Mouse (Mus musculus) liver, embryonic 13.5 days (tissue): ENCODE measurements around the gene Ubtf. TPM values are rescaled to one million over a fixed set of nuclear protein-coding genes. Genes with fewer than 3 reads are reported as not detected.
A peak's percentile ranks its signal among the peaks of the same experiment; 100 is the strongest.

ENCODE experiments used
- ATAC-seq: fragments of 200-750 bp; cut with Nextera tagmentation; 2 replicates; pipeline ENCODE4 v1.8.0; 2017; ENCODE audit warnings: low read depth, mild to moderate bottlenecking, moderate number of reproducible peaks, moderate library complexity
- DNase-seq: peaks from one replicate; pipeline ENCODE4 v3.0.0; 2022
- H3K27ac ChIP-seq: fragments of 300-500 bp; sonication (generic); 2 replicates; pipeline ENCODE4 v1.5.1; 2015; ENCODE audit warnings: moderate library complexity, mild to moderate bottlenecking, inconsistent platforms
- H3K27me3 ChIP-seq: fragments of 300-500 bp; sonication (generic); 2 replicates; pipeline ENCODE4 v1.6.1; 2015; ENCODE audit warnings: mild to moderate bottlenecking, inconsistent platforms
- H3K36me3 ChIP-seq: fragments of 300-500 bp; sonication (generic); 2 replicates; pipeline ENCODE4 v1.6.1; 2015; ENCODE audit warnings: mild to moderate bottlenecking, inconsistent platforms
- H3K4me1 ChIP-seq: fragments of 300-500 bp; sonication (generic); replicated peaks from 2 replicates; pipeline ENCODE4 v1.6.1; 2015; ENCODE audit warnings: inconsistent platforms
- H3K4me2 ChIP-seq: fragments of 300-500 bp; sonication (generic); 2 replicates; pipeline ENCODE4 v1.6.1; 2015; ENCODE audit warnings: inconsistent platforms, mild to moderate bottlenecking, moderate library complexity
- H3K4me3 ChIP-seq: fragments of 300-500 bp; sonication (generic); replicated peaks from 2 replicates; pipeline ENCODE4 v1.5.1; 2015; ENCODE audit warnings: mild to moderate bottlenecking, inconsistent platforms
- H3K9ac ChIP-seq: fragments of 300-500 bp; sonication (generic); 2 replicates; pipeline ENCODE4 v1.6.1; 2015; ENCODE audit warnings: mild to moderate bottlenecking, inconsistent platforms
- H3K9me3 ChIP-seq: fragments of 300-500 bp; sonication (generic); replicated peaks from 2 replicates; pipeline ENCODE4 v1.6.1; 2016; ENCODE audit warnings: inconsistent platforms
- WGBS: fragments of 180-500 bp; shearing (Covaris S2); methylation state at CpG from one replicate; pipeline ENCODE4 v1.1.7; 2015; ENCODE audit not compliant: insufficient replicate concordance; 5-methylcytosine and 5-hydroxymethylcytosine counted together
- polyA plus RNA-seq: library from polyadenylated mRNA; unstranded; fragments of >200 nt; fragmentation: Nextera tagmentation; extraction: Ambion mirVana; gene quantifications from 2 replicates; pipeline ENCODE4 v1.2.1, GENCODE M21; 2015

The Ubtf gene
- polyA plus RNA-seq, 1 experiment from 2014 or later: 70.0 TPM

DNA sequence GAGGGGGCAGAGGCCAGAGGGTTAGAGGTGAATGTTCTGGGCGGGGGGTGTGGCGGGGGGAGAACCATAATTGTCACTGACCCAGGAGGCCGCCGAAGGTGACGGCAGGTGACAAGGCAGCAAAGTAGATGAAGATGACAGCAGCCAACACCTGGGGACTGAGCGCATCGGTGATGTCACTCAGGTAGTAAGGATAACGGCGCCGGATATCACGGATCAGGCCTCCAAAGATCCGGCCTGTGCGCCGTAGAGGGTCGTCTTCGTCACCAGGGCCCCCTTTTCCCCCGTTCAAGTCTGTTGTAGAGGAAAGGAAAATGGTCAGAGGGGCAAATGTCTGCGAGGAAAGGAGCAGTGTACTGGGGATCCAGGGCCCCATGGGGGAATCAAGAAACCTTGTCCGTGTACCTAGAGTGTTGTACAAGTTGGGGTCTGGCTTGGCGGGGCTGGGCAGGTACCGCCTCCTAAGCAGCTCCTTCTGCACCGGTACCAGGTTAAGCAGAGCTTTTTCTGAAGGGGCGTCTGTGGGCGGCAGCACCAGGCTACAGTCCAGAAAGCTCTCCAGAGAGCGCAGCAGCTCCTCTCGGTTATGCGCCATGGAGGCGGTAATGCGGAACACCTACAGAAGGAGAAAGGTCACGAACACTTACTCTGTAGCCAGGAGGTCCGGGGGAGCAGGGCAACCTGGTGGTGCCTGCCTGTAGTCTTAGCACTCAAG, 37.3 kb upstream of the Ubtf start:
- Histone ChIP-seq H3K27ac (peak overlapping the region; percentile 99), H3K4me2 (peak overlapping the region; percentile 87), H3K27me3 (peaks cover 73% of the 10 kb centered on the region), H3K4me1 (peaks cover 98% of the 10 kb centered on the region), H3K9me3 (no peaks in the 10 kb centered on the region), H3K4me3 (peak overlapping the region; percentile 84), H3K36me3 (peaks cover 100% of the 10 kb centered on the region), H3K9ac (peak overlapping the region; percentile 99)
- WGBS: 58% methylated on average over 31 of the region's 31 CpGs
- ATAC-seq (no peak), DNase-seq (no peak)

DNA sequence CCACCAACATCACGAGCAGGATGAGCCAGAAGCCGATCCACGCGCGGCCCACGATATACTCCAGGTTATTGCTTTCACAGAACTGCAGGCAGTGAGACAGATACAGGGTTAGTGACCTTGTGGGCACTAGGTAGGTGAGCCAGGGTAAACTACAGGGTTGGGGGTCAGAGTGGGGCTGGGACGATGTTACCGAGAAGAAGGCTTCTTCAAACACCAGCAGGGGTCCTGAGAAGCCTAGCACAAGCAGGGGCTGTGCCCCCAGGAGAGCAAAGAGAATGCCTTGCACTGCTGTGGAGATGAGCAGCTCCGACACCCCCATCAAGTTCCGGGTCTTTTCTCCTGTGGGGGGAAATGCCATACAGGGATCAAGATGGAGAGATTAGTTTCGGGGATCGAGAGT, 36.6 kb upstream of the Ubtf start:
- Histone ChIP-seq H3K27me3 (peaks cover 72% of the 10 kb centered on the region), H3K27ac (peak overlapping the region; percentile 99), H3K9ac (peak overlapping the region; percentile 99; the same call in 1 of the 2 replicates), H3K4me1 (peaks cover 98% of the 10 kb centered on the region), H3K9me3 (no peaks in the 10 kb centered on the region), H3K4me2 (peak overlapping the region; percentile 87), H3K36me3 (peaks cover 100% of the 10 kb centered on the region), H3K4me3 (peak overlapping the region; percentile 84)
- DNase-seq: no peak
- no peak for ATAC-seq
- WGBS: 78% methylated on average over 12 of the region's 12 CpGs

DNA sequence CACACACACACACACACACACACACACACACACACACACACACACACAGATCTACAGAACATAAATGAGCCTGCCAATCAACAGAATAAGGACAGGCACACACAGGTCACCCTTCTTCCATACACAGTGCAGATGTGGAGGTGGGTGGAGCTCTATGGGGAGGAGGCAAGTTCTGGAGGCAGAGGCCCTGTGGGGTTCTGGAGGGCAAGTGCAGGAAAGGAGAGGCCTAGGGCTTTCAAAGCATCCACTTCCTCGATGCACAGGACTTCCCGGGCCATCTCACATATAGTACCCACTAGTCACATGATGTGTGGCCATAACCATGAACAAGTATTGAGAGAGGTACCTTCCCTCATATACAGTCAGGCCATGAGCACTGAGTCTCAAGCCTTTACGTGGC, 36.0 kb upstream of the Ubtf start:
- Histone ChIP-seq H3K4me3 (peak overlapping the region; percentile 84), H3K27me3 (peaks cover 70% of the 10 kb centered on the region), H3K4me2 (peak overlapping the region; percentile 87), H3K27ac (peak overlapping the region; percentile 99), H3K4me1 (peaks cover 98% of the 10 kb centered on the region), H3K9ac (peak overlapping the region; percentile 99; the same call in 1 of the 2 replicates), H3K9me3 (no peaks in the 10 kb centered on the region), H3K36me3 (peaks cover 100% of the 10 kb centered on the region)
- no peak for DNase-seq
- WGBS: 53% methylated on average over 3 of the region's 3 CpGs
- peak; percentile 30 for ATAC-seq

DNA sequence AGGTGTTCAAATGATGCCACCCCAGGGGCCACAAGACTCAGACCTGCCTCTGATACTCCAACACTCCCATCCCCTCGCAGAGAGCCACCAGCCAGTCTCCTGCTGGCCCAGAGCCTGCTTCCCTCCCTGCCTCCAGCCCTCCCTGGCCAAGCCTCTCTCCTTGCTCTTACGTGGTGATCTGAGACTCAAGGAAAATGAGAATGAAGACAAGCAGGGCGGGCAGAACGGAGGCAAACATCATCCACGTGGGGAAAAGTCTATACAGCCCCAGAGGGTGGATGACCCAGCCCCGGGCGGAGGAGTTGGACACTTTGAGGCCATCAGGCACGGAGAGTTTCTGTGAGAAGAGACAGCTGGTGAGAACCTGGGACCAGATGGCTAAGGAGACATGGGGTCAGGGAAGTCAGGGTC, 33.5 kb upstream of the Ubtf start:
- peak overlapping the region; percentile 80 for H3K27ac ChIP-seq
- H3K4me2 ChIP-seq: peak overlapping the region; percentile 41
- ATAC-seq (no peak), DNase-seq (no peak)
- H3K9me3 ChIP-seq: no peaks in the 10 kb centered on the region
- H3K4me1 ChIP-seq: peaks cover 90% of the 10 kb centered on the region
- H3K36me3 ChIP-seq: peaks cover 98% of the 10 kb centered on the region
- peak overlapping the region; percentile 28 for H3K4me3 ChIP-seq
- peak overlapping the region; percentile 51; the same call in 1 of the 2 replicates for H3K9ac ChIP-seq
- 42% methylated on average over 8 of the region's 8 CpGs for WGBS
- peaks cover 53% of the 10 kb centered on the region for H3K27me3 ChIP-seq

DNA sequence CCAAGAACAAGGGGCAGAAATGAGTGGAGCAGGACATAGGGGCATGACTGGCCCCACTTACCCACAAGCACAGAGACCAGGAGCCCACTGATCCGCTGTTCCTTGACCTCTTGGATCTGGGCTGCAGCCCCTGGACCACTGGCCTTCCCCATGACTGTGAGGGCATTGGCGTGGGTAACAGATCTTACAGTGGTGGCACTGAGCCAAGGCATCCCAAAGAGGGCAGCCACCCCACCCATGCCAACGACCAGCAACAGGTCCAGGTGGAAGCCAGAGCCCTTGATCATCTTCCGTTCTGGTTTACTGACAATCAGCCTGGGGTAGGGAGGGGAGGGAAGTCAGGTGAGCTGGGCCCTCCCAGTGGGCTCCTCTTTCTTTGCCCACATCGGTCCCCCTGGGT, 32.8 kb upstream of the Ubtf start:
- DNase-seq (no peak), ATAC-seq (no peak)
- peak overlapping the region; percentile 51; the same call in 1 of the 2 replicates for H3K9ac ChIP-seq
- peaks cover 46% of the 10 kb centered on the region for H3K27me3 ChIP-seq
- H3K4me2 ChIP-seq: peak overlapping the region; percentile 41
- H3K27ac ChIP-seq: peak overlapping the region; percentile 80
- H3K36me3 ChIP-seq: peaks cover 91% of the 10 kb centered on the region
- WGBS: 53% methylated on average over 5 of the region's 5 CpGs
- no peaks in the 10 kb centered on the region for H3K9me3 ChIP-seq
- H3K4me1 ChIP-seq: peaks cover 87% of the 10 kb centered on the region
- H3K4me3 ChIP-seq: peak overlapping the region; percentile 28

DNA sequence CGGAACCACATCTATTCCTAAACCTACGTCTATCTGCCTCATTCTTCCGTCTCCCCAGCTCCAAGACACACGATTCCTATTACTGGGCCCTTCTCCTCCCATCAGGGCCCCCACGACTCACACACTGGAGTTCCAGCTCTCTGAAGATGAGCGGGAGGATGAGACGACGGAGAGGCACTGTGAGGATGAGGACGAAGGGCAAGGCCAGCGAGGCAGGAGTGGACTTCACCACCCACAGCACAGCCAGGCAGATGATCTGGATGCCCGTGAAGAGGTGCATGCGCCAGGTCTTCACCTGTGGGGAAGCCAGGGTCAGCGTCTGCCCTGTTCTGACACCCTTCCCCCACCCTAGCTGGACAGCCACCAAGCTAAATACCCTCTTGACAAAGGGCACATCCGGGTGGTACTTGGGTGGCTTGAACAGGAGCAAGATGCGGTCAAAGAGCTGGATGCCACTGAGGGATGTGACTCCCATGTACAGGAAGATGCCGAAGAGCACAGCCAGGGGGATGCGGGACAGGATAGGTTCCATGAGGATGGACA, 31.5 kb upstream of the Ubtf start:
- H3K27ac ChIP-seq: peak overlapping the region; percentile 80; the same call in 1 of the 2 replicates
- H3K27me3 ChIP-seq: peaks cover 33% of the 10 kb centered on the region
- no peak for ATAC-seq
- WGBS: 82% methylated on average over 17 of the region's 17 CpGs
- H3K4me3 ChIP-seq: no peak overlapping the region; the same call in 1 of the 2 replicates
- 0 out of 2 replicates have a peak overlapping the region, but pooled peaks have one; percentile 51 for H3K9ac ChIP-seq
- no peak overlapping the region for H3K4me2 ChIP-seq
- no peak for DNase-seq
- peaks cover 74% of the 10 kb centered on the region for H3K4me1 ChIP-seq
- no peaks in the 10 kb centered on the region for H3K9me3 ChIP-seq
- peaks cover 78% of the 10 kb centered on the region for H3K36me3 ChIP-seq

DNA sequence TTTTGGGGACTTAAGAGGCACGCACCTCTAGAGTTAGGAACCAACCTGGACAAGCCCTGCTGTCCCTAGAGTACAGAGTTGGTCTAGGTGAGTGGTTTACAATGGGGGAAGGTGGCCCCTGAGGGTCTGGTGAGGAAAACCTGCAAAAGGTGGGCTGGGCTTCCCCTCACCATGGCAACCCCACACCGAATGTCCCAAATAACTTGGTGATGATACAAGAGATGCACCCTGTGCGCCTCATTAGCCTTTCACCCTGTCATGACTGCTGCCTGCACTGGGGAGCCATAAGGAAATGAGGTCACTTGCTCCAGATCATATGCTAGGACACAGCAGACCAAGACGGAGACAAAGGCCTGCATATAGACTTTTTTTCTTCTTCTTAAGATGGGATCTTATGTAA, 30.9 kb upstream of the Ubtf start:
- ATAC-seq (no peak), DNase-seq (no peak)
- Histone ChIP-seq H3K9ac (0 out of 2 replicates have a peak overlapping the region, but pooled peaks have one; percentile 3), H3K27me3 (peaks cover 33% of the 10 kb centered on the region), H3K27ac (peak overlapping the region; percentile 80), H3K4me2 (no peak overlapping the region), H3K4me3 (no peak overlapping the region; the same call in 1 of the 2 replicates), H3K36me3 (peaks cover 72% of the 10 kb centered on the region), H3K9me3 (no peaks in the 10 kb centered on the region), H3K4me1 (peaks cover 67% of the 10 kb centered on the region)
- WGBS: 81% methylated on average over 4 of the region's 4 CpGs

DNA sequence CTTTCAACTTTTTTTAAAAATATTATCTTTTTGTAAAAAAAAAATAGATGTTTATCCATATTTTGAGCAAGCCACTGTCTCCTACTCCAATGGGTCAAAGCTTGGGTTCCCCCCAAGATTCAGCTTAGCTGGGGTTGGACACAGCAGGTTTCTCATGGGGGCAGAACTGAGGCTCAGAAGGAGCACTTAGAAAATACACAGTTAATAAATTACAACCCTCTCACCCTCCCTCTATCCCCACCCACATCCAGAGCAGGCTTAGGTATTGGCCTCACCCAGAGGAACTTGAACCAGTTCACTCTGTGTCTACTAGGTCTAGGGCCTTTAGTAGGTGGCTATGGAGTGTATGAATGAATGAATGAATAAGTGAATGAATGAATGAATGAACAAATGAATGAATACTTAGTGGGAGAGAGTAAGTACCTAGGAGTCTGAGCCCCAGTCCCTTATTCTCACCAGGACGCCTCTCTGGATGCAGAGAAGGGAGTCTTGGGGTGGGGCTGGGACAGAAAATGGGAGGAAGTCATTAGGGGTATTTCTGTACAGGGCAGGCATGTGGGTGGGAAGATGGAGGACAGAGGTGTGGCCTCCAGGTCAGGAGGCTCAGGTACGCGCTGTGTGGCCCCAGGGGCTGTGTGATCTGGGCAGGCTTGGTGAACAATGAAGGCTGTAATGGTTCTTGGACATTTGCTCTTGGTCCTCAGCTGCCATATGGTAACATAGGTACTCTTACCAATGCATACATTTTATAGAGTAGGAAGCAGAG, 29.8 kb upstream of the Ubtf start:
- H3K27me3 ChIP-seq: peaks cover 32% of the 10 kb centered on the region
- H3K4me1 ChIP-seq: peaks cover 58% of the 10 kb centered on the region
- H3K36me3 ChIP-seq: peaks cover 61% of the 10 kb centered on the region
- no peak overlapping the region for H3K9ac ChIP-seq
- DNase-seq (no peak), ATAC-seq (0 out of 2 replicates have a peak, but pooled peaks have one; percentile 19)
- peak overlapping the region; percentile 80 for H3K27ac ChIP-seq
- no peak overlapping the region for H3K4me2 ChIP-seq
- 81% methylated on average over 3 of the region's 3 CpGs for WGBS
- no peaks in the 10 kb centered on the region for H3K9me3 ChIP-seq
- H3K4me3 ChIP-seq: no peak overlapping the region

DNA sequence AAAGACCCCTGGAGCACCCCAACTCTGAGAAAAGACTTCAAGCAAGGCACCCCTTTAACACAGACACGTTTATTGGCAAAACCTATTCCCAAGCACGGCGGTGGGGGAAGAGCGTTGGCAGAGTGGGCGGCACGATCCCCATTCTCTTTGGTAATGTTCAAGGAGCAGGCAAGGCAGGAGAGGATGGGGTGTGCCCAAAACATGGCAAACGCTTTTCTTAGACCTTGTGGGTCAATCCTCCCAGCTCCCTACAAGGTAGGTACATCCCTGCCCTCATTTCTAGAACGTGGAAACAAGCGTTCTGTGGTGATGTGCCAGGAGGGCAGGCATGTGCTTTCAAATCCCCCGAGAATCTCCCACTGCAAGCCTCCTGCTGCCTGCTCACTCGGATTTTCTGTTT, 29.2 kb upstream of the Ubtf start:
- 83% methylated on average over 11 of the region's 11 CpGs for WGBS
- no peaks in the 10 kb centered on the region for H3K9me3 ChIP-seq
- 0 out of 2 replicates have a peak, but pooled peaks have one; percentile 7 for ATAC-seq
- H3K4me3 ChIP-seq: no peak overlapping the region
- DNase-seq: no peak
- H3K9ac ChIP-seq: no peak overlapping the region
- H3K36me3 ChIP-seq: peaks cover 55% of the 10 kb centered on the region
- H3K27ac ChIP-seq: peak overlapping the region; percentile 80
- H3K4me2 ChIP-seq: no peak overlapping the region
- peaks cover 54% of the 10 kb centered on the region for H3K4me1 ChIP-seq
- H3K27me3 ChIP-seq: peaks cover 28% of the 10 kb centered on the region

DNA sequence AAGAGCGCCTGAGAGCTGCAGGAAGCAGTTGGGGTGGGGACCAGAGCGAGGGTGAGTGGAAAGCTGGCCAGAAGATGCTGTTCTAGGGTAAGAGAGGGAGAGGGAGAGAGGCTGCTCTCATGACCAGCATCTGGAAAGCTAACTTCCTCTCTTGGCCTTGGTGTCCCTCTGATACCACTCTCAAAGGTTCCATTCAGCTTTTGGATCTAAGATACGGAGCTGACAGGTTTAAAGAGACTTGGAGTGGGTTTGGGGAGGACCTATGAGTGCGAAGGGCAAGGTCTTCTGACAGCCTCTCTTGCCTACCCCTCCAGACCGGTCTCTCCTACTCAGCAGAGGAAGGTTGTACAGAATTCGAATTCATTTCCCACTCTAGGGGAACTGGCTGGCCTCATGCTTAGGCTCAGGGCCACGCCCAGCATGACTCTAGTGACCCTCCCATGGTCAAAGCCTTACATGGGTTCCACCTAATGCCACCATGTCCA, 28.6 kb upstream of the Ubtf start:
- H3K27ac ChIP-seq: peak overlapping the region; percentile 80
- no peak overlapping the region for H3K4me3 ChIP-seq
- WGBS: 83% methylated on average over 7 of the region's 7 CpGs
- DNase-seq (no peak), ATAC-seq (peak; percentile 64)
- peaks cover 51% of the 10 kb centered on the region for H3K4me1 ChIP-seq
- no peak overlapping the region for H3K4me2 ChIP-seq
- H3K27me3 ChIP-seq: peaks cover 27% of the 10 kb centered on the region
- H3K36me3 ChIP-seq: peaks cover 49% of the 10 kb centered on the region
- H3K9me3 ChIP-seq: no peaks in the 10 kb centered on the region
- H3K9ac ChIP-seq: no peak overlapping the region

DNA sequence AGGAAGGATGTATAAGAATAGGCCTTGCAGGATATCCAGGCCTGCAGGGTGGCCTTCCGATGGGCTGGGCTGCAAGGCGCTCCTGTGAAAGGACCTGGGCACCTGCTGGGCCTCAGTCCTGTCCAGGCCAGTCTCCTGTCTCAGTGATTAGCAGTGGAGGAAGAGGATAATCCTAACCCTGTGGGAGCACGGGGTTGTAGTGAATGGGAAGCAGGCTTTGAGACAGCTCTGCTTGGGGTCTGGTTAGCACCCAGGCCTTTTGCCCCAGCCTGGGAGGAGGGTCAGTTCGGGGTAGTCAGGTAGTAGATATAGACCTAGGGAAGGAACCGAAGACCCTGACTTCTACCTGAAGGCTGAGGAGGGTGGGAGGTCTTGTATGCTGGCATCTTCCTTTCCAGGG, 28.1 kb upstream of the Ubtf start:
- peak; percentile 57 for ATAC-seq
- H3K4me2 ChIP-seq: no peak overlapping the region
- peak overlapping the region; percentile 80 for H3K27ac ChIP-seq
- no peak for DNase-seq
- H3K9ac ChIP-seq: no peak overlapping the region
- no peak overlapping the region for H3K4me3 ChIP-seq
- peaks cover 46% of the 10 kb centered on the region for H3K4me1 ChIP-seq
- 75% methylated on average over 5 of the region's 5 CpGs for WGBS
- H3K9me3 ChIP-seq: no peaks in the 10 kb centered on the region
- H3K36me3 ChIP-seq: peaks cover 44% of the 10 kb centered on the region
- peaks cover 23% of the 10 kb centered on the region for H3K27me3 ChIP-seq
